Mouse (Mus musculus) heart, adult 8-10 months (tissue): ENCODE results near the gene Mapre1. TPM values are rescaled to one million over a fixed set of nuclear protein-coding genes. Genes with fewer than 3 reads are reported as not detected.
"Not testable (repeated sequence)": the region's sequence is repeated elsewhere in the genome, so short reads cannot be mapped to it uniquely, and the experiment has no call there.

Source experiments
- DNase-seq: peaks from one replicate; pipeline ENCODE4 v3.0.0; 2022; ENCODE audit warnings: low spot score
- total RNA-seq, 4 experiments: library from RNA; stranded (reverse); gene quantifications; 2 replicates each; pipeline ENCODE4 v1.2.4; 2022

The Mapre1 gene
- total RNA-seq, result 10 to 100 TPM; 49.5 to 57.0 (median 50.8) TPM

- peak; percentile 99 for DNase-seq
These were observed at the start of gene Mapre1 for GRCm38 (mm10) chr2:153740500-153741436. Gene Mapre1 (plus strand): TSS chr2:153741274.

- DNase-seq, result not testable (repeated sequence)
These were observed 47.7 kb upstream of the Mapre1 start for GRCm38 (mm10) chr2:153693413-153693812.

GRCm38 (mm10) chr2:153694462-153695085 lies 46.5 kb upstream of the Mapre1 start:
- DNase-seq, result peak; percentile 14

- no peak for DNase-seq
These were observed 44.7 kb upstream of the Mapre1 start, which contains the start of gene Dnmt3c for GRCm38 (mm10) chr2:153696352-153696751. Gene Dnmt3c (plus strand): TSS chr2:153696652.

- no peak for DNase-seq
These were observed 37.7 kb upstream of the Mapre1 start for GRCm38 (mm10) chr2:153703389-153703788.

- DNase-seq, result peak; percentile 14
These were observed 30.3 kb upstream of the Mapre1 start for GRCm38 (mm10) chr2:153710701-153711330.

- DNase-seq, result no peak
These were observed 28.4 kb upstream of the Mapre1 start for GRCm38 (mm10) chr2:153712646-153713091.

GRCm38 (mm10) chr2:153713227-153713626 lies 27.8 kb upstream of the Mapre1 start:
- DNase-seq, result peak; percentile 4

GRCm38 (mm10) chr2:153717861-153718260 lies 23.2 kb upstream of the Mapre1 start:
- DNase-seq, result not testable (repeated sequence)

GRCm38 (mm10) chr2:153723098-153723497 lies 18.0 kb upstream of the Mapre1 start:
- no peak for DNase-seq

- DNase-seq, result no peak
These were observed 16.6 kb upstream of the Mapre1 start for GRCm38 (mm10) chr2:153724424-153724823.

- DNase-seq, result no peak
These were observed 16.2 kb upstream of the Mapre1 start for GRCm38 (mm10) chr2:153724871-153725270.

GRCm38 (mm10) chr2:153725291-153725690 lies 15.8 kb upstream of the Mapre1 start:
- no peak for DNase-seq

- no peak for DNase-seq
These were observed 7.0 kb upstream of the Mapre1 start for GRCm38 (mm10) chr2:153734033-153734432.

GRCm38 (mm10) chr2:153741437-153742065 lies 477 bp downstream of the Mapre1 start:
- peak; percentile 24 for DNase-seq

- DNase-seq, result no peak
These were observed 6.9 kb downstream of the Mapre1 start for GRCm38 (mm10) chr2:153747994-153748393.

- DNase-seq, result peak; percentile 16
These were observed 9.3 kb downstream of the Mapre1 start for GRCm38 (mm10) chr2:153750363-153750762.

- no peak for DNase-seq
These were observed 21.0 kb downstream of the Mapre1 start for GRCm38 (mm10) chr2:153762121-153762520.

GRCm38 (mm10) chr2:153767484-153767883 lies 26.4 kb downstream of the Mapre1 start:
- DNase-seq, result no peak

- DNase-seq, result no peak
These were observed 27.8 kb downstream of the Mapre1 start for GRCm38 (mm10) chr2:153768881-153769280.

GRCm38 (mm10) chr2:153772950-153773349 lies 31.9 kb downstream of the Mapre1 start:
- DNase-seq, result no peak

GRCm38 (mm10) chr2:153775472-153775871 lies 34.4 kb downstream of the Mapre1 start:
- DNase-seq, result no peak
